Mouse (Mus musculus): ENCODE results near the gene F830045P16Rik.
"Not testable (repeated sequence)": the region's sequence is repeated elsewhere in the genome, so short reads cannot be mapped to it uniquely, and the experiment has no call there.

The F830045P16Rik gene

GRCm38 (mm10) chr2:129489496-129490285 lies 46.7 kb downstream of the F830045P16Rik start:
- no peak for DNase-seq (ENCODE audit: low read depth, low spot score)

DNA sequence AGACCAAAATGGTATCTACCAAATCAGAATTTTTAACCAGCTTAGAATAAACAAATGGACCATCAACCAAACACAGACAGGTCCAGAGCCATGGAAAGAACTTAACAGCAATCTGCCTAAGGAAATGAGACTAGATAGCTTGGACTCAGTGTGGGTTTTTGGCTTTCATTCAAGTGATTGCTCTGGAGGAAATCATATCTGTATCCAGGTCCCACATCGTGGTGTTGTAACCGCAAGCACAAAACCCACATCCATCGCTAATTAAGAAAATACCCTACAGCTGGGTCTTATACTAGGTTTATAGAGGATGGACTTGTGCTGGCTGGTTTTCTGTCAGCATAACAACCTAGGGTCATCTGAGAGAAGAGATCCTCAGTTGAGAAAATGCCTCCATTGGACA lies 53.3 kb downstream of the F830045P16Rik start:
- DNase-seq (ENCODE audit: low read depth, low spot score) = no peak

DNA sequence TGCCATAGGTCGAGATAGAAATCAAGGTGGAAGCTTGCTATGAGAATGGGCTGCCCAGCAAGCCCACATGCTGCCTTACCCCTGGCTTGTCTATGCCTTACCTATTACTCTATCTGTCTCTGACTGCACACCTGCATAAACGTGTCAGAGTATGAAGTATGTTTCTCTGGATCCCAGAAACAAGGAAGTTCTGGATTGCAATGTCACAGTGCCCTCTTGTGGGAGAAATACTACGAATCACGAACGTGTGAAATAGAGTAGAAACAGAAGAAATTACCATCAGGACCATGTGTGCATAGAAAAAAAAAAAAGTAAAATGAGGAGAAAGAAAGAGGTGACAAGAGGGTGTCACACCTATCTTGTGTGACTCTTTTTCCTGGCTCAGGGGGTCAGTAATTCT lies 64.5 kb downstream of the F830045P16Rik start:
- DNase-seq (ENCODE audit: low read depth, low spot score) = peak; percentile 35

DNA sequence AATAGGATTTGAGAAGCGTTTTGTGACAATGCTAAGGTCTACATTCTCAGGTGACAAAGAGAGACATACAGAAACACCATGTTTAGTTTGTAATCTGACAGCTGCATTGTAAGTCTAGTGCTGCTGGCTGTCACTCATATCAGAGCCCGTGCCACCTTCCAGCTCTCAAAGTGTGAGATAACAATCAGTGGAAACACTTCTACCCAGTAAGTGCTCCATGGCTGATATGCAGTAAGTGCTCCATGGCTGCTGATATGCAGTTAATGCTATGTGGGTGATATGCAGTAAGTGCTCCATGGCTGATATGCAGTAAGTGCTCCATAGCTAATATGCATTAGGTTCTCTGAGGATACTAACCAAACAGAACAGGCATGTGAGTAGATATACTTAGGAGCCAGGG lies 65.6 kb downstream of the F830045P16Rik start:
- DNase-seq (ENCODE audit: low read depth, low spot score) = no peak

- not testable (repeated sequence) for DNase-seq (ENCODE audit: low read depth, low spot score)
These were observed 97.6 kb downstream of the F830045P16Rik start for GRCm38 (mm10) chr2:129438772-129439171.

DNA sequence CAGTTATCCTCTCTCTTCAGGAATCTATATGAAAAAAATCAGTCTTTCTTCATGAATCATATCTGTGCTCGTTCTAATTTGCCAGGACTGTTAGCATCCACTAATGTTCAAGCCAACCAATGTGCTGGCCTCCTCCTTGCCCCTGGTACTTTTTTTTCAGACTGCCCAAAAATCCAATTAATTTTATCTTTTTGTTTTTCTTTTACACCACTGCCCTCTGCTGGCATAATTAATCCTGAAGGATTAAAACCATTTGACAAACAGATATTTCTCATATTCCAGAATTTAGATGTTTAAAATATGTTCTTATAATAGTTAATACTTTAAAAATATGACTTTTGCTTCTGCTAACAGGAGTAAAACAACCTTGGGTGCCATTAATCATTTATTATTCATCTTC lies 101.2 kb downstream of the F830045P16Rik start:
- DNase-seq (ENCODE audit: low read depth, low spot score) = peak; percentile 27

- no peak for DNase-seq (ENCODE audit: low read depth, low spot score)
These were observed 112.7 kb downstream of the F830045P16Rik start for GRCm38 (mm10) chr2:129423741-129424140.

DNA sequence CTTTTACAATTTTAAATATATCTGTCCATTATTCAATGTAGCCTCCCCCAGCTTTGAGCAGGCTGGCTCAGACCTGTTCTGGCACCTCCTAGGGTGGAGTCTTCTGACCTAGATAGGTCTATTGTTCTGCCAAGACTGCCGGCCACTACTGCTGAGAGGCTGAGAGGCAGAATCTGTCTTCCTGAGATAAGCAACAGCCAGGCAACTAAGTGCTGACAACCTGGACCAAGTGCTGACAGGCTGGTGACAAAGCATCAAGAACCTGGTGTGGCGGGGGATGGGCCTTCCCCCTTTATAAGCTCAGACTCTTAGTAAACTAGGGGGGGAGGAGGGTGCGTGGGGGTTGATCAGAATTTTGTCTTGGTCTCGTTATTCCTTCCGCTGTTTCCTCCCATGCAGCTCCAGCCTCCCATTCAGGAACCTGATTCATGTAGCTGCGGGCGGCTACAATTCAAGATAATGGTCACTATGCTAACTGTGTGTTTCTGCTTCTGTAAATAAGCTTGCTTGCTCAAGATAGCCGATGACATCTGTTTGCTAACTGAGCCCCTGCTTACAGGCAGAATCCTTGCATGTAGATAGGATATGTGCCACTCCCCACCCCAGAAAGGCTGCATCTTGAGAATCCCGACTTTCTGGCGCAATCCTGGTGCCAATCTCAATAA lies 115.4 kb downstream of the F830045P16Rik start:
- no peak for DNase-seq (ENCODE audit: low read depth, low spot score)

DNA sequence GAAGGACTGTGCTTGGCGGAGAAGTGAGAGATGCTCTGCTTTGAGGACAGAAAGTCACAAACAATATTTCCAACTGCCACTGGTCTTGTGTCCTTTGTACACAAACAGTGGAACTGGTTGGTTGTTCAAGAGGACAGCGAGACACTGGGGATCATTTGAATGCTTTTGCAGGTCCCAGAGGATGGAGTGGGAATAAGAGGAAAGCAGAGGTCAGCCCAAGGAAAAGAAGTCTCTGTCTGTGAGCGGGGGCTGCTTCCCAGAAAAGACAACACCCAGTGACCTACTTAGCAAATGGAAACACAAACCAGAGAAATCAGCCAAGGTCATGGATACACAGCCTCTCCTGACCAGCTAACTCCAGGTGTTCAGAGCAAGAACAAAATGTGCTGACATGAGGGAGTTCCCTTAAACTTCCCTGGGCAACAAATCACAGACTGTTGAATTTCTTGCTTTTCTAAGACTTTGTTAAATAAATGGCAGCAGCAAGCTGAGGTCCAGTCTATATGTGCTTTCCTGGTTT lies 117.0 kb downstream of the F830045P16Rik start:
- no peak for DNase-seq (ENCODE audit: low read depth, low spot score)

- DNase-seq (ENCODE audit: low read depth, low spot score) = no peak
These were observed 121.8 kb downstream of the F830045P16Rik start for GRCm38 (mm10) chr2:129414593-129414992.

GRCm38 (mm10) chr2:129413488-129413887 lies 122.9 kb downstream of the F830045P16Rik start:
- DNase-seq (ENCODE audit: low read depth, low spot score) = no peak

DNA sequence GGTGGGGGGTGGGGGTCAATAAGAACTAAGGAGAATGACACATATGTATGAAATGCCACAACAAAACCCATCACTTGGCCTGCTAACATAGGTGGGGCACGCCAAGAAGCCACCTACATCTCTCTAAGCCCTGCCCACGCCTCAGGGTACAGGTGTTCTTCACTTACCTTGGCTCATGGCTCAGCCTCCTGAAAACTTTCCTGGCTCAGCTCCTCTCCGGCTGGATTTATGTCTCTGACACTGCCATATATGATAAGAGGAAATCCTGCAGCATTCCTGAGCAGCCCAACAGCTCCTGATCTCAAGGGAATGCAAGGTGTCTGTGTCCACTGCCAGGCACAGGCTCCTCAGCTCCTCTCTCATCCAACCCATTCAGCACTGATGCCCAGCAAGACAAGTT lies 124.8 kb downstream of the F830045P16Rik start:
- DNase-seq (ENCODE audit: low read depth, low spot score) = no peak

GRCm38 (mm10) chr2:129410344-129410743 lies 126.1 kb downstream of the F830045P16Rik start:
- no peak for DNase-seq (ENCODE audit: low read depth, low spot score)

DNA sequence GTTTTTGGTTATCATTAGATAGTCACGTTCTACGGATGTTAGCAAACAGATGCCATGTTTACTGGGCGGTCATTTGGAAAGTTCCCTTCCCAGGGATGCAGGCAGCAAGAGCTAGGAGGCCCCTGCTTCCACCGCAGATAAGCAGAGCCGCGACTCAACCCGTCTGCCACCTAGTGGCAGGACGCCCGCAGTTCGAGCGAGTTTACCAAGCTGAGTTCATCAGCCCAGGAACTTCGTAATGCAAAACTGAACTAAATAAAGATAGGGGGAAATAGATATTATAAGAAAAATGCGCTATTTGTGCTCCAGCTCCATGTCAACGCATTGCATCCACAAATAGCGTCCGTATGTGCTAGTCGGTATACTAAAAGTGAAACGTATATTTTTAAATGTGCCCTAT lies 127.9 kb downstream of the F830045P16Rik start:
- DNase-seq (ENCODE audit: low read depth, low spot score) = peak; percentile 89

All from telencephalon, adult 2 months (tissue).